Mouse (Mus musculus): ENCODE measurements around the gene Dlgap4. TPM values are rescaled to one million over a fixed set of nuclear protein-coding genes. Genes with fewer than 3 reads are reported as not detected.

The Dlgap4 gene
- total RNA-seq, 1 experiment from 2014 or later = 50.6 TPM

GRCm38 (mm10) chr2:156617536-156617935 lies 4.0 kb downstream of the Dlgap4 start:
- no peak for DNase-seq

DNA sequence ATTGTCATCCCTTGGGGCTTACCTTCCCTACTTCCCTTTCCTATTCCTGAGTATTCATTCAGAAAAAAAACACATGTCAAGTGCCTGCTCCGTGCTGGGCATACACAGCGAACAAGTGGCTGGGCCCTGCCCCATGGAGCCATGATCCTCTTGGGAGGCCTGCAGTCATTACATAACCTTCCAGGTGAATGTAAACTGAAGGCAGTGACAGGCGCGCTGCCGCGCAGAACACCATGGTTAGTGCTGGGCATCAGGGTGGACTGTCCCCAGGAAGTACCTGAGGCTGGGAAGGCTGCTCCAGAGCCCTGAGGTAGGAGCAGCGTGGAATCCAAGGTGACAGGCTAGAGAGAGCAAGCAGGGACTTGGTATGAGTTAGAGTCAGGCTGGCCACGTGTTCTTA lies 7.4 kb downstream of the Dlgap4 start:
- DNase-seq = no peak

DNA sequence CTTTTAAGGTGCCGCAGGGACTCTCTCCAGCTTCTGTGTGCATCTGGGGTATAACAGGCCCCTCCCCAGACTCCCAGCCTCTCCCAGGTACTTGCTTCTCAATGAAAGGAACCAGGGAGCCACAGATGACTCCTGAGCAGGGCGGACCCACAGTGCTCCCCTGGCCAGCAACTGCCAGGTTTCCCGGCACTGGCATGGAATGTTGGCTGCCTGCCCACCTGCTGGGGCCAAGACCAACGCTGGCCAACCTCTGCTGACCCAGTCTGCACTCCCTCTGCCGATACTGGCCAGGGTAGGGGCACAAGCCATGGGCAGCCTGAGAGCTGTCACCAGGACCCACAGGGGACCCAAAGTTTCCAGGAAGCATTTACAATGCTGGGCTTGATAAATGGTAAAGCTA lies 7.9 kb downstream of the Dlgap4 start:
- peak; percentile 69 for DNase-seq

DNA sequence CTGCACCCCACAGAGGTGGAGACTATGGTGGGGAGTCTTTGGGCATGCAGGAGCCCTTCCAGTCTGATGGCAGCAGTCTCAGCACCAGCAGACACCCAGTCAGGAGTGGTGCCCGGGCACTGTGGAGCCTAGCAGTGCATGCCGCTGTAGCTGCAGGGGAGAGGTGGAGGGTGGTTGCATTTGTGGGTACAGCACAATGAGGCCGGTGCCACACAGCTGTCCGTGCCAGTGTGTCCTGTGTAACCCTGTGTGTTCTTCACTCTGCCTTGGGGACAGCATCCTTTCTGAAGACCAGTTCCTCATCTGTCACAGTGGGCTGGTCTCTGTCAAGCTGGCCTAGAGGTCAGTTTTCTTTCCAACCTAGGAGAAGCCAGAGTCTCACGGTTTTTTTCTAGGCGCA lies 8.7 kb downstream of the Dlgap4 start:
- DNase-seq = no peak

GRCm38 (mm10) chr2:156623246-156623645 lies 9.7 kb downstream of the Dlgap4 start:
- DNase-seq = no peak

GRCm38 (mm10) chr2:156625307-156625706 lies 11.8 kb downstream of the Dlgap4 start:
- peak; percentile 23 for DNase-seq

DNA sequence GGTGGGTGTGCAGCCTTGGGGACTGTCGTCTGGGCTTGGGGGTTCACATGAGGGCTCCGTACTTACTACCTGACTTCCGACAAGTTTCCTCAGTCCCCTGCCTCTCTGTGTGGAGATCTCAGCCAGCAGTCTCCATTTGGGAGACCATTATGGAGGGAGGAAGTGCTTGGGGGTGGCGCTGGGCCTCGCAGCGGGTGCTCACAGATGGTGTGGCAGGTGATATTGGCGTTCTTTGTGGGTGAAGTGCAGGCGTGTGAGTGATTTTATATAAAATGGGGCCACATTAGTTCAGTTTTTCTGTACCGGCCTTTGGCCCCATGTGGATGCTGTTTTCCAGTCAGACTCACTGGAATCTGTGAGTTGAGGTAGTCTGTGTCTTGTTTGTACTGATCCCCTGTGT lies 12.6 kb downstream of the Dlgap4 start:
- DNase-seq = no peak

DNA sequence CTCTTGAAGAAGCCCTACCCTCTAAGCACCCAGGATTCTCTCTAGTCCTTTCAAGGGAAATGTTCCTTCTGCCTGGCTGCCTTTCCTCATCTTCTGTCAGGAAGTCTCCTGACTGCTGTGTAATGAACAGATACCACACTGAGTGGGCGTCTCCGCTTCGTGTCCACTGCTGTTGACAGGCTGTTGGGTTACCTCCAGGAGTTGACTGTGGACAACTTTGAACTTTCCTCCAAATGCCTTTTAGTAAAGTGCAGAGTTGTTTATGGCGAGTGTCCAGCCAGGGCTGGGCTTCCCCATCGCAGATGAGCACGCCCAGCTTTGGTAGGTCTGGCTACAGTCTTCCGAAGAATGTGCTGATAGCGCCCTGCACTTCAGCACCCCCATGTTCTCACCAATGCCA lies 13.0 kb downstream of the Dlgap4 start:
- no peak for DNase-seq

DNA sequence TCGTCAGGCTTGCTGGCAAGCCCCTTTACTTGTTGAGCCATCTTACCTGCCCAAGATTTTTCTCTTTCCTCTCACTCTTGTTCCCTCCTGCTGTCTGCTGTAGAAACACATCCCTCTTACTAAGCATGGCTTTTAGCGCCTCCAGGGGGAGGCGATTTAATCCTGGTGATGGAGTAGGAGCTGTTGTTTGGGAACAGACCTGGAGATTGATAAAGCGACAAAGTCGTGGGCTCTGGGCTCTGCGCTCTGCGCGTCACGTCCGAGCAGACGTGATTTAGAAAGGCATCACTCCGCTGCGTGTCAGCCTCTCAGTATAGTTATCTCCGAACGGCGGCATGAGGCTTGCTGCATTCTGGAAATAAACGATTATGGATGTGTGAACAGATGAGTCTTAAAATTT lies 14.4 kb downstream of the Dlgap4 start:
- DNase-seq = no peak

DNA sequence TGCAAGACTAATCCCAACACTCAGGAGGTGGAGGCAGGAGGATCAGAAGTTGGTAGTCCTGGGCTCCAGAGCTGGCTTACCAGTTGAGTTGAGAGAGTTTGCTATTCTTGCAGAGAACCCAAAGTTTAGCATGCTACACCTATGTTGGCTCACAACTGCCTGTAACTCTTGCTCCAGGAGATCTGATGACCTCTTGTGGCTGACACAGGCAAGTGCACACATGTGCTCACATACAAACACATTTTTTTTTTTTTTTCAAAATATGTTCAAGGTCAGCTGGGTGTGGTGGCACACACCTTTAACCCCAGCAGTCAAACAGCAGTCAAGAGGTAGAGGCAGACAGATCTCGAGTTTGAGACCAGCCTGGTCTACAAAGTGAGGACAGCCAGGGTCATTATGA lies 16.8 kb downstream of the Dlgap4 start:
- no peak for DNase-seq

GRCm38 (mm10) chr2:156632721-156633120 lies 19.2 kb downstream of the Dlgap4 start:
- no peak for DNase-seq

DNA sequence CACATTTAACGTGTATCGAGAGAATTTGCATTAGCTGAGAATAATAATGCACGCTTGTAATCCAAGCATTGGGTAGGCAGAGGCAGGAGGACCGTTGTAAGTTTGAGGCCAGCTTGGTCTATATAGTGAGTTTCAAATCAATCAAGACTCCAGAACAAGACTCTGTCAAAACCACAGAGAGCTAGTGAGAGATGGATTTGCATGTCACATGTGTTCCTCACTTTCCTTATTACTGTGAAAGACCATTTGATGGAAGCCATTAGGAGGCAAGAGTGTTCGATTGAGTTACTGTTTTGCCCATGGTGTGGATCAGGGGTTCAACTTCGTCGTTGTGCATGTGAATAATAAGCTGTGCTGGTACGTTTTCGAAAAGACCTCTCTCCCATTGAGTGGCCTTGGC lies 21.6 kb downstream of the Dlgap4 start:
- no peak for DNase-seq

DNA sequence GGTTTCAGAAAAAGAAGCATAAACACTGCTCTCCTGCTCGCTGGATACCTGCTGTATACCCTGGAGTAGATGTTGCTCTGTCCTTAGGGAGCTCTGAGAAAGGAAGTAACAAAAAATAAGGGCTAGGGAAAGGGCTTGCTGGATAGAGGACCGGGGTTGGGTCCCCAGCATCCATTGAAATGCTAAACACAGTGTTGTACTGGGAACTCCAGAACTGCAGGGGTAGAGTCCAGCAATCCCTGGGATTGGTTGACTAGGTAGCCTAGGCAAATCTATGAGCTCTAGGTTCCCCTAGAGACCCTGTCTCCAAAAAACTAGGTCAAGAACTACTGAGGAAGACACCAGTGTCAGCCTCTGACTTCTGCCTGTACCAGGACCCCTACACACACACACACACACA lies 27.6 kb downstream of the Dlgap4 start:
- DNase-seq = no peak

GRCm38 (mm10) chr2:156642931-156643330 lies 29.4 kb downstream of the Dlgap4 start:
- DNase-seq = no peak

- DNase-seq = no peak
These were observed 29.9 kb downstream of the Dlgap4 start for GRCm38 (mm10) chr2:156643406-156643805.

DNA sequence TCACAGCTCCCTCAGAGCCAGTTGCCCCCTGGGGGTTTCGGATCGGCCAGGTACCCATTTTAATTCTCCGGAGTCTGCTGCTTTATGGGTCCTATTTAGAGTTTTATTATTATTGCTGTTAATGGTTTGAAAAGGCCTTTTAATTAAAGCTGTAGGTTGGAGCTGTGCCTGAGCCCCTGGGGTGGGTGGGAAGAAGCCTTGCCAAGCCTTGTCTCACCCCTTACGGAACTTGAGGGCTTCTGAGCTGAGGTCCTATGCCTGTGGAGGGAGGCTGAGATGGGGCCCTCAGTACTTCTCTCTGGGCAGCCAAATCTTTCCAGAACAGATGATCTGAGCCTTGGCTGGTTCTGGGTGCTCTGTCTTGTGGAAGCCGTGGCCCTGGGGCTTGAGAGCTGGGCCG lies 31.6 kb downstream of the Dlgap4 start:
- no peak for DNase-seq

DNA sequence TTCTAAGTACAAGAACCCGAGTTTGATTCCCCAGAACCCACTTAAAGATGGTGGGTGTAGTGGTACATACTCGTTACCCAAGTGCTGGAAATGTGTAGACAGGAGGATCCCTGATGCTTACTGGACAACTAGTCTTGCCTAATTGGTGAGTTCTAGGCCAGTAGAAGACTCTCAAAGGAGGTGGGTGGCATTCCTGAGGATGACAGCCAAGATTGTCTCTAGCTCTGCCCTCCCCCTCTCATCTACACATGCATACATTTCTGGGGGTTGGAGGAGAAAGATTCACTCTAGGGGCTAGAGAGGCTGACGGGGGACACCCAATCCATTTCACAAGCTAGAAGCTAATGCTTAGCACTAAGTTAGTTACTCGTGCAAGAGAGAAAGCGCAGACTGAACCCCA lies 33.4 kb downstream of the Dlgap4 start:
- no peak for DNase-seq

DNA sequence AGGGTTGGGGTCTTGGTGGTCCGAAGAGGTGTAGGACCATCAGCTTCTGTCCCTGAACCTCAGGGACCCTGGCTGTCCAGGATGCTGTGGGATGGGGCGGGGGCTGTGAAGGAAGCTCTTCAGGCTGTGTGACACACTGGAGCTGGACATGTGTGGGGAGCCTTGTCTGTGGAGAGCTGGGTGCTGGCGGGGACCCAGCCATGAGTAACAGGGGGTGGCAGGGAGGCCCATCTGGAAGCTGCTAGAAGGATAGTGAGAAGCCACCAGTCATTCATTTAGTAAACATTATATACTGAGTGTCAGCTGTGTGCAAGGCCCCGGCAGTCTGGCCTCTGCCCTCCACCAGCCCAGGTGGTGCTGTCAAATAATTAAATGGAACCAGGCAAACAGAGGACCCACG lies 34.5 kb downstream of the Dlgap4 start:
- DNase-seq = no peak

- no peak for DNase-seq
These were observed 35.9 kb downstream of the Dlgap4 start for GRCm38 (mm10) chr2:156649450-156649849.

DNA sequence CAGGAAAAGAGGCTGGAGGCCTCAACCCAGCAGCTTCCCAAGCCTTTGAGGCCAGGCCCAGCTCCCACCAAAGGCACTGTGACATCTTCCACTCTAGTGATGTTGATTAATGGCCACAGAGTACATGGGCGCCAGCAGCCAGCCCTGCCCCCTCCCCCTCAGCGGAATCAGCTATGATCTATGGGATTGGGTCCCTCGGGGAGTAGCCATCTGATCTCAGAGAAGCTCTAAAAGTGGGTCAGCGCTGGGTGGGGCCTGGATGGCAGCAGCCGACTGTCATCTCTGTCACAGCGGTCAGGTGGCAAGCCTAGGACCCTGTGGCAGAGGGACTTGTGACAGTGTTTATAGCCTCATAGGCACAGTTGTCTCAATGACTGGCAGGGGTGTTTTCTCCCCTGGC lies 37.5 kb downstream of the Dlgap4 start:
- DNase-seq = no peak

DNA sequence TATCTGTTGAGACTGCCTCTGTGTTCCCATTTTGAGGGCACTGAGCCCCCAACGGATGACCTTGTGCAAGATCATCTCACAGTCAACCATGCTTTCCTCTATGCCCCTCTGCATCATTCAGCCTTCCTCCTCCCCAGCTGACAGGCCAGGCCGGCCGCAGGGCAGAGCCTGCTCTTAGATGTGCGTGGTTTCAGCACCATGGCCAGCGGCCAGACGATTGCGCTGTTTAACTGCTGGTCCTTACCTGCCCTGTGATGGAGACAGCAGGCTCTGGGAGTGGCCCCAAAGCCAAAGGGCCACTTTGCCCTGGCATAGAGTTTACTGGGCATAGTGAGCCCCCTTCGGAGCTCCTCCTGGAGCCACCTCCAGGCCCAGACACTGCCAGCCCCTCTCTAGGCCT lies 39.3 kb downstream of the Dlgap4 start:
- peak; percentile 78 for DNase-seq

DNA sequence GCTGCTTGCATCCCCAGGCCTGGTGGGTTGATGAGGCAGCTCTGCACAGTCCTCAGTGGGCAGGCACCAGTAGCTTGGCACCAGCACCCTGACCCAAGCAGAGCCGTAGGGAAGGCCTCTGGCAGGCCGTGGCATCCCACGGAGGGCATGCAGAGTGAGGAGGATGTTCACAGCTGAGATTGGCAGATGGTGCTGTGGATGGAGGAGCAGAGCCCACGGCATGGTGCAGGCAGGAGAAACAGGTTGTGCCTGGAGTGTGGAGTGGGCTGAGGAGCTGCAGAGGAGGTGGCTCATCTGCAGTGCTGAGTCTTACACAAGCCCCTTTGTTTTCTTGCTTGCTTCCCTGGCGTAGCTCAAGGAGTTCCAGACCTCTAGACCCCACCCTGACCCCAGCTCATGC lies 40.6 kb downstream of the Dlgap4 start:
- no peak for DNase-seq

- DNase-seq = no peak
These were observed 42.1 kb downstream of the Dlgap4 start for GRCm38 (mm10) chr2:156655626-156656025.

GRCm38 (mm10) chr2:156657522-156657921 lies 44.0 kb downstream of the Dlgap4 start:
- DNase-seq = no peak

GRCm38 (mm10) chr2:156658221-156658620 lies 44.7 kb downstream of the Dlgap4 start:
- DNase-seq = peak; percentile 24

DNA sequence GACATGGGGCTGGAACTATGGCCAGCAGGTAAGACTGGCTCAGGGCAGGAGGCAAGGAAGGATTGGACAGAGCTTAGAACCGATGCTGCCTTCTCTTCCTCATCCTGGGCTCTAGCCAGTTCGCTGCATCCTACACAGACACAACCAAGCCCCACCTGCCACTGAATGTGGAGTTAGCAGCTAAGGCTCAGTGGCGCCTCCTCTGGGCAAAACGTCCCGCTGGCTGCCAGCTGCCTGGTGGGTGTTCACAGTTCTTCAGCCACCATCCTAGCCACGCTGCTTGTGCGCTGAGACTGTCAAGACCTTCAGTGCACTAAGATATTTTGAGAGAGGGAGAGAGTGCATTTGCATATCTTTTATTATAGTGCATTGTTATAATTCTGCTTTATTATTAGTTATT lies 45.2 kb downstream of the Dlgap4 start:
- no peak for DNase-seq

All from adrenal gland, postnatal 25 days (tissue).